Mouse (Mus musculus) testis, adult 2 months (tissue): Measurements from ENCODE around the gene Tmem274.
"Not testable (repeated sequence)": the region's sequence is repeated elsewhere in the genome, so short reads cannot be mapped to it uniquely, and the experiment has no call there.

Experiments
- CTCF ChIP-seq: fragments of 200-500 bp; IDR thresholded peaks from 2 replicates; pipeline ENCODE4 v1.5.1; 2012; ENCODE audit warnings: low read depth, mild to moderate bottlenecking, inconsistent platforms, low read length, moderate library complexity; ENCODE audit not compliant: control insufficient read depth, insufficient read depth, insufficient replicate concordance
- POLR2A ChIP-seq: fragments of 200-500 bp; IDR thresholded peaks from 2 replicates; pipeline ENCODE4 v1.6.1; 2012; ENCODE audit warnings: low read depth, mild to moderate bottlenecking, inconsistent platforms, low read length, moderate library complexity; ENCODE audit not compliant: control insufficient read depth

- TF ChIP-seq POLR2A, CTCF: not testable (repeated sequence)
Measured at GRCm38 (mm10) chr4:149460475-149460874, 16.7 kb upstream of the Tmem274 start.
